In genomic region chr17:35697429-35697758, GRCm38 (mm10) we compare ENCODE assay signal across 11 mouse cellular contexts. TPM values are rescaled to one million over a fixed set of nuclear protein-coding genes. Genes with fewer than 3 reads are reported as not detected.
DNase-seq lines count a peak whose midpoint lies in the region; ATAC-seq and TF ChIP-seq lines count a peak whose summit lies in the region.
"Had no signal": no experiment of that assay in that cellular context is flagged by ENCODE, and none has a peak within 500 bp of the region (broad histone marks: within the 10 kb centered on the region; RNA-seq: fewer than 3 reads in every experiment).

No protein-coding gene starts in this region.

- TF ChIP-seq CTCF in lung, postnatal 0 days (IDR thresholded peaks at IDR 0.05), result no peak
- no peak for TF ChIP-seq CTCF in lung, adult 2 months (IDR thresholded peaks at IDR 0.05; ENCODE audit: insufficient read depth, low read length)

- peaks cover 11% of the 10 kb centered on the region; the same call in 1 of the 2 replicates for H3K4me1 ChIP-seq in lung, postnatal 0 days (ENCODE audit: insufficient read depth, low read depth, low read length)
- H3K4me1 ChIP-seq in lung, adult 2 months (ENCODE audit: control insufficient read depth, insufficient read depth, low read length), result peaks cover 2% of the 10 kb centered on the region
- peaks cover 44% of the 10 kb centered on the region for H3K4me1 ChIP-seq in limb, embryonic 10.5 days
- peaks cover 36% of the 10 kb centered on the region for H3K4me1 ChIP-seq in stomach, embryonic 16.5 days (ENCODE audit: control insufficient read depth, insufficient read depth, low read length)

- peak; percentile 67 for DNase-seq in cerebellum, adult 9-11 months
- no peak for DNase-seq in cerebellum, postnatal 4 days (ENCODE audit: low spot score in 2 of 2)
- no peak for DNase-seq in lung, postnatal 0 days (ENCODE audit: low spot score)
- no peak for DNase-seq in lung, adult 2 months
- no peak for DNase-seq in limb, embryonic 10.5 days (ENCODE audit: low spot score)
- no peak for DNase-seq in left cerebral cortex, postnatal 4 days
- no peak for DNase-seq in adrenal gland, postnatal 10 days
- DNase-seq: gastrocnemius, postnatal 14 days had no signal

- peak overlapping the region; percentile 56 for H3K4me2 ChIP-seq in lung, postnatal 0 days (replicated peaks; ENCODE audit: low read depth, low read length)
- peak overlapping the region; percentile 64 for H3K4me2 ChIP-seq in stomach, embryonic 16.5 days (ENCODE audit: low read depth, low read length)

- H3K4me3 ChIP-seq in lung, postnatal 0 days (ENCODE audit: low read depth, low read length), result 0 out of 2 replicates have a peak overlapping the region, but pooled peaks have one; percentile 4
- no peak overlapping the region for H3K4me3 ChIP-seq in lung, adult 2 months (replicated peaks; ENCODE audit: extremely low read depth, low read depth, low read length)
- H3K4me3 ChIP-seq in limb, embryonic 10.5 days, result peak overlapping the region; percentile 37
- peak overlapping the region; percentile 43 for H3K4me3 ChIP-seq in stomach, embryonic 16.5 days (replicated peaks; ENCODE audit: low read length)

- 0 out of 2 replicates have a peak overlapping the region, but pooled peaks have one; percentile 23 for H3K9ac ChIP-seq in lung, postnatal 0 days (replicated peaks; ENCODE audit: low read depth)
- H3K9ac ChIP-seq in stomach, embryonic 16.5 days (ENCODE audit: low read length), result peak overlapping the region; percentile 76
- H3K9ac ChIP-seq: liver, embryonic 14.5 days had no signal

- intact Hi-C loops in left cerebral cortex, postnatal 4 days (cut with DNase I), result no loop called here

- TF ChIP-seq EP300 in lung, postnatal 0 days (IDR thresholded peaks at IDR 0.05), result no peak

- no peaks in the 10 kb centered on the region for H3K27me3 ChIP-seq in lung, postnatal 0 days (replicated peaks; ENCODE audit: insufficient read depth, low read length)
- H3K27me3 ChIP-seq in limb, embryonic 10.5 days (ENCODE audit: low read depth, poor library complexity, severe bottlenecking), result peaks cover 58% of the 10 kb centered on the region
- H3K27me3 ChIP-seq in stomach, embryonic 16.5 days (ENCODE audit: control insufficient read depth, insufficient read depth, low read length), result no peaks in the 10 kb centered on the region

- no peaks in the 10 kb centered on the region for H3K9me3 ChIP-seq in lung, postnatal 0 days (ENCODE audit: low read length)
- H3K9me3 ChIP-seq in limb, embryonic 10.5 days (replicated peaks), result no peaks in the 10 kb centered on the region
- H3K9me3 ChIP-seq in stomach, embryonic 16.5 days (replicated peaks; ENCODE audit: control insufficient read depth, low read length), result peaks cover 4% of the 10 kb centered on the region; the same call in 1 of the 2 replicates

- ATAC-seq in lung, postnatal 0 days, result no peak
- no peak for ATAC-seq in stomach, embryonic 16.5 days (ENCODE audit: insufficient read depth, low FRiP score)

- TF ChIP-seq POLR2A in lung, adult 2 months (IDR thresholded peaks at IDR 0.05; ENCODE audit: borderline replicate concordance, extremely low read depth, low read depth, low read length), result no peak

- peak overlapping the region; percentile 75 for H3K27ac ChIP-seq in lung, postnatal 0 days (ENCODE audit: low read length)
- peak overlapping the region; percentile 72 for H3K27ac ChIP-seq in limb, embryonic 10.5 days
- peak overlapping the region; percentile 100 for H3K27ac ChIP-seq in stomach, embryonic 16.5 days (ENCODE audit: low read length)
- H3K27ac ChIP-seq: liver, embryonic 14.5 days had no signal

- WGBS in lung, postnatal 0 days, result 13% methylated on average over 1 of the region's 1 CpGs
- WGBS in lung, adult 2 months, result 18% methylated on average over 1 of the region's 1 CpGs
- 30% methylated on average over 1 of the region's 1 CpGs for WGBS in limb, embryonic 10.5 days
- 13% methylated on average over 1 of the region's 1 CpGs for WGBS in stomach, embryonic 16.5 days

- peaks cover 8% of the 10 kb centered on the region; the same call in 1 of the 2 replicates for H3K36me3 ChIP-seq in lung, postnatal 0 days (ENCODE audit: insufficient read depth, low read length)
- peaks cover 15% of the 10 kb centered on the region for H3K36me3 ChIP-seq in limb, embryonic 10.5 days
- H3K36me3 ChIP-seq in stomach, embryonic 16.5 days (ENCODE audit: control insufficient read depth, insufficient read depth, low read length), result peaks cover 20% of the 10 kb centered on the region

RNA-seq across cellular contexts. Expression of gene Ddr1, which starts 7.0 kb away (rescaled TPM):
- 64.2 and 79.3 TPM in 2 replicates for polyA plus RNA-seq in lung, postnatal 0 days (2015; fragmentation: Nextera tagmentation; extraction: Ambion mirVana)
- 63.9 and 66.2 TPM in 2 replicates for polyA plus RNA-seq in lung, adult 2 months (2012; rRNA removed)
- polyA plus RNA-seq in limb, embryonic 10.5 days (2016; fragmentation: Nextera tagmentation; extraction: Ambion mirVana), result 18.3 and 21.9 TPM in 2 replicates
- 81.5 and 86.5 TPM in 2 replicates for polyA plus RNA-seq in stomach, embryonic 16.5 days (2015; fragmentation: Nextera tagmentation; extraction: Ambion mirVana)
- 10 to 100 TPM; 42.6 to 50.1 TPM for total RNA-seq in left cerebral cortex, postnatal 4 days (2021)
- 10 to 100 TPM; 33.7 to 39.6 TPM for total RNA-seq in adrenal gland, postnatal 10 days (2021)

RNA-seq across cellular contexts. Expression of gene Gtf2h4, which starts 23.9 kb away (rescaled TPM):
- polyA plus RNA-seq in lung, postnatal 0 days (2015; fragmentation: Nextera tagmentation; extraction: Ambion mirVana), result 19.2 and 21.4 TPM in 2 replicates
- 21.3 and 22.5 TPM in 2 replicates for polyA plus RNA-seq in lung, adult 2 months (2012; rRNA removed)
- 67.0 and 72.4 TPM in 2 replicates for polyA plus RNA-seq in limb, embryonic 10.5 days (2016; fragmentation: Nextera tagmentation; extraction: Ambion mirVana)
- 38.6 and 41.5 TPM in 2 replicates for polyA plus RNA-seq in stomach, embryonic 16.5 days (2015; fragmentation: Nextera tagmentation; extraction: Ambion mirVana)
- total RNA-seq in left cerebral cortex, postnatal 4 days (2021), result 10 to 100 TPM; 29.1 to 31.8 TPM
- total RNA-seq in adrenal gland, postnatal 10 days (2021), result 10 to 100 TPM; 27.6 to 32.2 TPM

RNA-seq across cellular contexts. Expression of gene Vars2, which starts 30.0 kb away (rescaled TPM):
- 11.4 and 15.2 TPM in 2 replicates for polyA plus RNA-seq in lung, postnatal 0 days (2015; fragmentation: Nextera tagmentation; extraction: Ambion mirVana)
- 44.0 and 46.6 TPM in 2 replicates for polyA plus RNA-seq in lung, adult 2 months (2012; rRNA removed)
- 21.1 and 21.5 TPM in 2 replicates for polyA plus RNA-seq in limb, embryonic 10.5 days (2016; fragmentation: Nextera tagmentation; extraction: Ambion mirVana)
- 17.2 and 17.4 TPM in 2 replicates for polyA plus RNA-seq in stomach, embryonic 16.5 days (2015; fragmentation: Nextera tagmentation; extraction: Ambion mirVana)
- total RNA-seq in left cerebral cortex, postnatal 4 days (2021), result 10 to 100 TPM; 51.5 to 53.3 TPM
- 10 to 100 TPM; 49.2 to 66.4 TPM for total RNA-seq in adrenal gland, postnatal 10 days (2021)

RNA-seq across cellular contexts. Expression of gene Mucl3, which starts 53.9 kb away (rescaled TPM):
- polyA plus RNA-seq in lung, postnatal 0 days (2015; fragmentation: Nextera tagmentation; extraction: Ambion mirVana), result 1.1 and 1.7 TPM in 2 replicates
- 0.19 and 0.24 TPM in 2 replicates for polyA plus RNA-seq in lung, adult 2 months (2012; rRNA removed)
- polyA plus RNA-seq in limb, embryonic 10.5 days (2016; fragmentation: Nextera tagmentation; extraction: Ambion mirVana), result 0.08 and 0.24 TPM in 2 replicates
- 71.0 and 145 TPM in 2 replicates for polyA plus RNA-seq in stomach, embryonic 16.5 days (2015; fragmentation: Nextera tagmentation; extraction: Ambion mirVana)
- total RNA-seq in left cerebral cortex, postnatal 4 days (2021), result not detected
- not detected for total RNA-seq in adrenal gland, postnatal 10 days (2021)
- total RNA-seq: adrenal gland, postnatal 25 days; gastrocnemius, postnatal 14 days had no signal
- polyA plus RNA-seq: liver, embryonic 14.5 days had no signal
